Mouse (Mus musculus): Measurements from ENCODE around the gene Catsper4.

Catsper4 gene

GRCm38 (mm10) chr4:134250930-134251240 is 23.7 kb upstream of the Catsper4 start:
- in situ Hi-C loops (cut with MboI, MseI), result no loop called here

- in situ Hi-C loops (cut with MboI, MseI), result no loop called here
Measured at GRCm38 (mm10) chr4:134250116-134250929, 23.1 kb upstream of the Catsper4 start.

GRCm38 (mm10) chr4:134249651-134250050 is 22.5 kb upstream of the Catsper4 start:
- in situ Hi-C loops (cut with MboI, MseI), result loop anchor here (5.0 kb wide), 1 partner anchor 43 kb away; no protein-coding TSS in a partner anchor

- in situ Hi-C loops (cut with MboI, MseI), result loop anchor here (5.0 kb wide), 1 partner anchor 46 kb away; no protein-coding TSS in a partner anchor
Measured at GRCm38 (mm10) chr4:134246719-134247258, 19.6 kb upstream of the Catsper4 start, which contains the start of gene Gm30191. Gm30191 (plus strand) TSS chr4:134246935.

GRCm38 (mm10) chr4:134246256-134246655 is 19.1 kb upstream of the Catsper4 start:
- in situ Hi-C loops (cut with MboI, MseI), result loop anchor here (5.0 kb wide), 1 partner anchor 46 kb away; no protein-coding TSS in a partner anchor

GRCm38 (mm10) chr4:134245148-134245843 is 18.1 kb upstream of the Catsper4 start, which contains the start of gene Zfp593:
Zfp593 (minus strand) TSS chr4:134245592.
- in situ Hi-C loops (cut with MboI, MseI), result loop anchor here (5.0 kb wide), 1 partner anchor 47 kb away; no protein-coding TSS in a partner anchor

- in situ Hi-C loops (cut with MboI, MseI), result no loop called here
Measured at GRCm38 (mm10) chr4:134243516-134244250, 16.5 kb upstream of the Catsper4 start, which contains the start of gene E130218I03Rik. E130218I03Rik (plus strand) TSS chr4:134243662.

- in situ Hi-C loops (cut with MboI, MseI), result no loop called here
Measured at GRCm38 (mm10) chr4:134238686-134239085, 11.5 kb upstream of the Catsper4 start.

- in situ Hi-C loops (cut with MboI, MseI), result no loop called here
Measured at GRCm38 (mm10) chr4:134238279-134238651, 11.1 kb upstream of the Catsper4 start, which contains the start of gene Cnksr1. Cnksr1 (minus strand) TSS chr4:134238399.

GRCm38 (mm10) chr4:134237582-134238278 is 10.5 kb upstream of the Catsper4 start:
- in situ Hi-C loops (cut with MboI, MseI), result no loop called here

GRCm38 (mm10) chr4:134234876-134235275 is 7.7 kb upstream of the Catsper4 start:
- in situ Hi-C loops (cut with MboI, MseI), result no loop called here

- in situ Hi-C loops (cut with MboI, MseI), result no loop called here
Measured at GRCm38 (mm10) chr4:134230431-134230830, 3.2 kb upstream of the Catsper4 start.

GRCm38 (mm10) chr4:134222793-134223600 is 4.2 kb downstream of the Catsper4 start:
- in situ Hi-C loops (cut with MboI, MseI), result no loop called here

GRCm38 (mm10) chr4:134206488-134207053 is 20.6 kb downstream of the Catsper4 start:
- in situ Hi-C loops (cut with MboI, MseI), result no loop called here

- in situ Hi-C loops (cut with MboI, MseI), result no loop called here
Measured at GRCm38 (mm10) chr4:134203340-134203896, 23.8 kb downstream of the Catsper4 start.

GRCm38 (mm10) chr4:134202904-134203303 is 24.3 kb downstream of the Catsper4 start, which contains the start of gene Gm7534:
Gm7534 (minus strand) TSS chr4:134203004.
- in situ Hi-C loops (cut with MboI, MseI), result no loop called here

GRCm38 (mm10) chr4:134199371-134199770 is 27.8 kb downstream of the Catsper4 start:
- in situ Hi-C loops (cut with MboI, MseI), result no loop called here

- in situ Hi-C loops (cut with MboI, MseI), result loop anchor here (5.0 to 10.0 kb wide), 2 partner anchors 106 to 1261 kb away; partner anchors contain the start of gene Fam76a
Measured at GRCm38 (mm10) chr4:134186268-134186667, 40.9 kb downstream of the Catsper4 start.

GRCm38 (mm10) chr4:134185569-134185968 is 41.6 kb downstream of the Catsper4 start:
- in situ Hi-C loops (cut with MboI, MseI), result loop anchor here (5.0 to 10.0 kb wide), 2 partner anchors 107 to 1261 kb away; partner anchors contain the start of gene Fam76a
